Mouse (Mus musculus) spleen, adult 2 months (tissue): Measurements from ENCODE around the gene Gm10031.

ENCODE experiments used
- CTCF ChIP-seq: fragments of 200-500 bp; IDR thresholded peaks from 2 replicates; pipeline ENCODE4 v1.5.1; 2011; ENCODE audit warnings: mild to moderate bottlenecking, inconsistent platforms; ENCODE audit not compliant: insufficient read depth, insufficient read length, insufficient replicate concordance; ENCODE audit errors: extremely low read depth
- POLR2A ChIP-seq: fragments of 200-500 bp; IDR thresholded peaks from 2 replicates; pipeline ENCODE4 v1.6.1; 2011; ENCODE audit warnings: low read depth, low read length, inconsistent platforms

GRCm38 (mm10) chr1:156537701-156538100 lies 13.9 kb downstream of the Gm10031 start:
- TF ChIP-seq CTCF = no peak
- no peak for TF ChIP-seq POLR2A
